Mouse (Mus musculus) liver, embryonic 14.5 days (tissue): ENCODE measurements around the gene Col4a2. TPM values are rescaled to one million over a fixed set of nuclear protein-coding genes. Genes with fewer than 3 reads are reported as not detected.

Experiments
- ATAC-seq: fragments of 200-750 bp; cut with Nextera tagmentation; 2 replicates; pipeline ENCODE4 v1.8.0; 2017; ENCODE audit warnings: moderate number of reproducible peaks, mild to moderate bottlenecking, moderate library complexity; ENCODE audit not compliant: insufficient read depth
- DNase-seq, 3 experiments: peaks; one replicate each; pipeline ENCODE4 v3.0.0-alpha.2; 2012 to 2013; ENCODE audit warnings: low read depth in 3 of 3, low spot score in 3 of 3
- H3K27ac ChIP-seq: fragments of 300-500 bp; sonication (generic); 2 replicates; pipeline ENCODE4 v1.5.1; 2014; ENCODE audit warnings: moderate library complexity, mild to moderate bottlenecking, control low read depth, inconsistent platforms
- H3K27me3 ChIP-seq: fragments of 300-500 bp; sonication (generic); 2 replicates; pipeline ENCODE4 v1.6.1; 2014; ENCODE audit warnings: mild to moderate bottlenecking, low read length, moderate library complexity; ENCODE audit not compliant: control insufficient read depth, insufficient read depth
- H3K36me3 ChIP-seq: fragments of 300-500 bp; sonication (generic); replicated peaks from 2 replicates; pipeline ENCODE4 v1.6.1; 2014; ENCODE audit warnings: low read depth; ENCODE audit not compliant: control insufficient read depth, insufficient read depth
- H3K4me1 ChIP-seq, 2 experiments: fragments of 200-500 bp in 1 of 2; fragments of 300-500 bp in 1 of 2; sonication (generic) in 1 of 2; replicated peaks; 2 replicates each; pipeline ENCODE4 v1.6.1; 2012 to 2014; ENCODE audit warnings: antibody characterized with exemption in 1 of 2, inconsistent platforms in 1 of 2, low read length in 1 of 2; ENCODE audit not compliant: control insufficient read depth in 2 of 2, insufficient read depth in 2 of 2
- H3K4me2 ChIP-seq: fragments of 300-500 bp; sonication (generic); 2 replicates; pipeline ENCODE4 v1.6.1; 2014; ENCODE audit warnings: low read depth, mild to moderate bottlenecking, control low read depth, moderate library complexity
- H3K4me3 ChIP-seq, 2 experiments: fragments of 200-500 bp in 1 of 2; fragments of 300-500 bp in 1 of 2; sonication (generic) in 1 of 2; 2 replicates each; pipeline ENCODE4 v1.5.1; 2012 to 2014; ENCODE audit warnings: low read depth in 2 of 2, low read length in 2 of 2, mild to moderate bottlenecking in 2 of 2, control low read depth in 1 of 2, inconsistent platforms in 1 of 2, moderate library complexity in 1 of 2; ENCODE audit not compliant: insufficient read depth in 1 of 2
- H3K9ac ChIP-seq: fragments of 300-500 bp; sonication (generic); replicated peaks from 2 replicates; pipeline ENCODE4 v1.6.1; 2014; ENCODE audit warnings: mild to moderate bottlenecking, control low read depth, moderate library complexity
- H3K9me3 ChIP-seq: fragments of 300-500 bp; sonication (generic); 2 replicates; pipeline ENCODE4 v1.6.1; 2016; ENCODE audit warnings: low read length, mixed read lengths; ENCODE audit not compliant: control insufficient read depth
- CTCF ChIP-seq: IDR thresholded peaks from 2 replicates; pipeline ENCODE4 v1.5.1; 2016; ENCODE audit warnings: antibody characterized with exemption, low read depth, control low read depth
- EP300 ChIP-seq: IDR thresholded peaks from 2 replicates; pipeline ENCODE4 v1.6.1; 2016; ENCODE audit warnings: antibody characterized with exemption, low read depth
- WGBS: fragments of 180-500 bp; shearing (Covaris S2); extraction: QIAGEN DNeasy Blood & Tissue Kit; methylation state at CpG from one replicate; pipeline ENCODE4 v1.1.7; 2014; ENCODE audit not compliant: insufficient replicate concordance; 5-methylcytosine and 5-hydroxymethylcytosine counted together
- polyA plus RNA-seq, 2 experiments: library from polyadenylated mRNA; depleted of rRNA in 1 of 2; stranded (reverse) in 1 of 2; unstranded in 1 of 2; fragments of >200 nt; fragmentation: Nextera tagmentation in 1 of 2; extraction: Ambion mirVana in 1 of 2; gene quantifications; 2 replicates each; pipeline versions ENCODE4 v1.2.1 to v1.2.3; 2012 to 2014

Gene Col4a2
- polyA plus RNA-seq, 2 experiments: 4.7 to 4.9 TPM

- Histone ChIP-seq H3K4me1 (no peaks in the 10 kb centered on the region), H3K9ac (no peak overlapping the region), H3K36me3 (no peaks in the 10 kb centered on the region), H3K27me3 (no peaks in the 10 kb centered on the region), H3K9me3 (no peaks in the 10 kb centered on the region), H3K4me3 (no peak overlapping the region), H3K27ac (no peak overlapping the region), H3K4me2 (no peak overlapping the region)
- ATAC-seq (no peak), DNase-seq (no peak)
- TF ChIP-seq CTCF (no peak), EP300 (no peak)
- 49% methylated on average over 9 of the region's 9 CpGs for WGBS
These were observed 35.1 kb downstream of the Col4a2 start for GRCm38 (mm10) chr8:11347699-11348098.

DNA sequence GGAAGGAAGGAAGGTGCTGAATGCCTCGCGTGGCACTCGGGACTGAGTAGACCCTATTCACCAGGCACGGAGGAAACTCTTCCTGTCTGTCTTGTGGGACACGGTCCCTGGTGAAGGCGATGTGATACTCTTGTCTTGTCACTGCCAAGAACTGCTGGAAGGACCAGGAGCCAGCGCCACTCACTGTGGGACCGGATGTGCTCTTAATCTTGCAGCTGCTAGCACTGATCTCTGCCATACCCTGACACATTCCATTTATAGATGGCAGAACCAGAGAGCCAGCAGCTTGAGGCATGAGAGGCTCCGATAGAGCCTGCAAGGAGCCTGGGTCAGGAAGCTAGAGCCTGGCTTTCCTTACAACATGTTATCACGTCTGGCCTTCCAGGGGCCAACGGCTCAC lies 36.0 kb downstream of the Col4a2 start:
- no peak overlapping the region for H3K4me3 ChIP-seq
- no peak overlapping the region for H3K27ac ChIP-seq
- no peaks in the 10 kb centered on the region for H3K27me3 ChIP-seq
- TF ChIP-seq CTCF (no peak), EP300 (no peak)
- H3K4me1 ChIP-seq: no peaks in the 10 kb centered on the region
- no peak for ATAC-seq
- H3K36me3 ChIP-seq: no peaks in the 10 kb centered on the region
- no peak overlapping the region for H3K4me2 ChIP-seq
- no peak overlapping the region for H3K9ac ChIP-seq
- 64% methylated on average over 11 of the region's 11 CpGs for WGBS
- no peak for DNase-seq
- no peaks in the 10 kb centered on the region for H3K9me3 ChIP-seq

DNA sequence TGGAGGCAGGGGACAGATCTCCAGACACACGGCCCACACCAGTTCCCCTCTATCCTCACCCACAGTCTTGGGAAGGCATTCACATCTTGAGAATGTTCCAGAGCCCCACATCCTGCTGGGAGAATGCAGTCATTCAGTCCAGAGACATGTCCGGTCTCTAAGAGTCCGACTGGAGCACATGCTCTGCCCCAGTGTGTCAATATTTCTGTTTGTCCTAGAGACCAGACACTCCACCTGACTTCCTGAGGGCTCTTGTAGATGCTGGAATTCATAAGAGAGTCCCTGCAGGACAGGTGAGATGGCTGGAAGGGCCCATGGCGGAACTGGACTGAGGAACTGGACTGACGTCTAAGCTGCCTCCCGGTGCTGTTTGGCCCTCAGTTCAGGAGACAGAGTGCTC lies 38.8 kb downstream of the Col4a2 start:
- TF ChIP-seq EP300: no peak
- no peak for TF ChIP-seq CTCF
- ATAC-seq: no peak

GRCm38 (mm10) chr8:11352514-11352913 lies 39.9 kb downstream of the Col4a2 start:
- TF ChIP-seq CTCF (no peak), EP300 (no peak)
- no peak overlapping the region for H3K4me2 ChIP-seq
- no peak for ATAC-seq
- H3K9ac ChIP-seq: no peak overlapping the region
- H3K4me3 ChIP-seq: no peak overlapping the region
- H3K4me1 ChIP-seq: no peaks in the 10 kb centered on the region
- H3K27ac ChIP-seq: no peak overlapping the region
- H3K36me3 ChIP-seq: no peaks in the 10 kb centered on the region
- no peaks in the 10 kb centered on the region for H3K9me3 ChIP-seq
- no peaks in the 10 kb centered on the region for H3K27me3 ChIP-seq
- no peak for DNase-seq
- WGBS: 60% methylated on average over 11 of the region's 11 CpGs

More for the DNA sequence above, 38.8 kb downstream of the Col4a2 start:
- no peak for DNase-seq
- Histone ChIP-seq H3K4me1 (no peaks in the 10 kb centered on the region), H3K27me3 (no peaks in the 10 kb centered on the region), H3K9ac (no peak overlapping the region), H3K9me3 (no peaks in the 10 kb centered on the region), H3K36me3 (no peaks in the 10 kb centered on the region), H3K4me2 (no peak overlapping the region), H3K4me3 (no peak overlapping the region), H3K27ac (no peak overlapping the region)
- 70% methylated on average over 6 of the region's 6 CpGs for WGBS

- 68% methylated on average over 8 of the region's 8 CpGs for WGBS
- no peak for ATAC-seq
- H3K4me2 ChIP-seq: no peak overlapping the region
- no peaks in the 10 kb centered on the region for H3K9me3 ChIP-seq
- no peak overlapping the region for H3K27ac ChIP-seq
- no peak overlapping the region for H3K9ac ChIP-seq
- no peaks in the 10 kb centered on the region for H3K4me1 ChIP-seq
- H3K36me3 ChIP-seq: no peaks in the 10 kb centered on the region
- no peaks in the 10 kb centered on the region for H3K27me3 ChIP-seq
- no peak for DNase-seq
- no peak overlapping the region for H3K4me3 ChIP-seq
- no peak for TF ChIP-seq EP300
- peak; percentile 39; the same call in 1 of the 2 replicates for TF ChIP-seq CTCF
These were observed 42.3 kb downstream of the Col4a2 start for GRCm38 (mm10) chr8:11354800-11355451.
